Mouse (Mus musculus): Measurements from ENCODE around the gene Rnaseh2a.

GRCm38 (mm10) chr8:84947241-84947545 is 22.4 kb downstream of the Rnaseh2a start:
- TF ChIP-seq CTCF (IDR thresholded peaks at IDR 0.05; ENCODE audit: low read depth), result no peak
- TF ChIP-seq EP300 (optimal IDR thresholded peaks at IDR 0.05), result no peak
